Mouse (Mus musculus): ENCODE measurements around the gene Mical2.

DNA sequence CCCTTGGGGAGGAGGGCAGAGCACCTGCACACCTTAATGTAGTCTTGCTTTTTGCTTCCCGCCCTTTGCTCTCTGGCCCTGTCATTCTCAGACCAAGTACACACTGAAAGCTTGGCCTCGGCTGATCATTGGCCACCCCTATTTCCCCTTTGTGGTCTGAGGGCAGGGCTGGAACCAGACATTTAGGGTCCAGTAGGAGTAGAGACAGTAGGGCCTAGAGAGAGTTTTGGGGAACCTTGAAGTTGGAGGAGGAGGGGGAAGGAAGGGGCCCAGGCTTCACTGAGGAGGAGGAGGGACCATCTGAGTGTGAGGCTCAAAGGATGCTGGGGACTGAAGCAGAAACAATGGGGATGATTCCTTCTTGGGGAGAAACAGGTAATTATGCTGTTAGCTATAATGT, 15.1 kb downstream of the Mical2 start:
- TF ChIP-seq CTCF (IDR thresholded peaks at IDR 0.05; ENCODE audit: borderline replicate concordance, extremely low read depth, insufficient read depth, insufficient read length) = no peak
- TF ChIP-seq POLR2A (IDR thresholded peaks at IDR 0.05; ENCODE audit: borderline replicate concordance, extremely low read depth, insufficient read depth, insufficient read length, poor library complexity, severe bottlenecking) = no peak

Data from brain, embryonic 14.5 days (tissue).